Mouse (Mus musculus): ENCODE results near the gene Olfm4. TPM values are rescaled to one million over a fixed set of nuclear protein-coding genes. Genes with fewer than 3 reads are reported as not detected.

Gene Olfm4
- polyA plus RNA-seq (2015; fragmentation: Illumina TruSeq; extraction: RNeasy Lipid Tissue Mini Kit (QIAGEN cat#74804); ENCODE audit: low read depth, low replicate concordance), result 3.2 TPM

DNA sequence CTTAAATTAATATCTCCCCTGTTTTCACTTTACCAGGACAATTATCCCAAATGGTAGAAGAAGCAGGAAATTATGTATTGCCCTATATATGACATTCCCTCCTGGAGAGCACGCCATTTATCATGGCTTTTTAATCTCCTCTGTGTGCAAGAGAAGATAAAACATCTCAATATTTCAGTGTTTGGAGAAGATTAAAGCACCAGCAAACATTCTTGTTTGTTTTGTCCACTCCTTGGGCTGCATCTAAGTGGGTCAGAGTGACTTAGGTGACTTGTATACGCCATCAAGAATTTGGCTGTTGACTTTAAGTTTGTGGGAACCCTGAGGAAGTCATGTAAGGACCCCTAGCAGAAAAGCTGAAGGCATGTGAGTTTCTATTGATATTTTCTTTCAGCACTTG, at the start of gene Olfm4:
Olfm4 (plus strand) TSS at position 301 of the 400 bp plus-strand sequence.

Other genes starting within 250 kb of the Olfm4 start
- gene Pcdh8, start 212.8 kb upstream of the Olfm4 start, polyA plus RNA-seq (2015; fragmentation: Illumina TruSeq; extraction: RNeasy Lipid Tissue Mini Kit (QIAGEN cat#74804); ENCODE audit: low read depth, low replicate concordance), result 14.0 TPM

Measured in brain, adult 10 weeks (tissue).